Mouse (Mus musculus) brain, embryonic 14.5 days (tissue): ENCODE data around the gene Cacng1.

ENCODE experiments used
- CTCF ChIP-seq: fragments of 200-500 bp; IDR thresholded peaks from 2 replicates; pipeline ENCODE4 v1.5.1; 2012; ENCODE audit warnings: inconsistent platforms, mild to moderate bottlenecking, moderate library complexity, borderline replicate concordance; ENCODE audit not compliant: insufficient read depth, insufficient read length; ENCODE audit errors: extremely low read depth
- POLR2A ChIP-seq: fragments of 200-500 bp; IDR thresholded peaks from 2 replicates; pipeline ENCODE4 v1.6.1; 2012; ENCODE audit warnings: mild to moderate bottlenecking, inconsistent platforms, borderline replicate concordance; ENCODE audit not compliant: poor library complexity, insufficient read depth, insufficient read length, severe bottlenecking; ENCODE audit errors: extremely low read depth

DNA sequence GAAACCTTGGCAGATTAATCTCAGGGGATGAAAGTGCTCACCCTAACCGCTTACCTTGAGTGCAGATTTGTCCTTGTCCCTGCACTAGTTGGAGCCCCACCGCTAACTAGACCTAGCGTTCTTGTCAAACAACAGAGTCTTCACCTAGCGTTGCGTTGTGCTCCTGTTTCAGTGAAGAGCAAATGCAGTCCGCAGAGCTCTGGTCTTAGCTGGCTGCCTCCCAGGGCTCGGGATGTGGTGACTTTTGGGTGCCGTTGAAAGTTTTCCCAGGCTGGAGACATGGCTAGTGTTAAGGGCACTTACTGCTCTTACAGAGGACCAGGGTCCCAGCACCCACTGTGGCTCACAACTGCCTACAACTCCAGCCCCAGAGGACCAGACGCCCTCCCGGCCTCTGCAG lies 41.1 kb downstream of the Cacng1 start:
- no peak for TF ChIP-seq CTCF
- no peak for TF ChIP-seq POLR2A
